Mouse (Mus musculus) heart, embryonic 11.5 days (tissue): ENCODE measurements around the gene St3gal4. TPM values are rescaled to one million over a fixed set of nuclear protein-coding genes. Genes with fewer than 3 reads are reported as not detected.
A peak's percentile ranks its signal among the peaks of the same experiment; 100 is the strongest.

Source experiments
- ATAC-seq: fragments of 200-750 bp; cut with Nextera tagmentation; replicated peaks from 2 replicates; pipeline ENCODE4 v1.8.0; 2017; ENCODE audit warnings: moderate library complexity; ENCODE audit not compliant: insufficient number of reproducible peaks, low FRiP score, low TSS enrichment
- H3K27ac ChIP-seq: fragments of 300-500 bp; sonication (generic); 2 replicates; pipeline ENCODE4 v1.5.1; 2014; ENCODE audit warnings: mild to moderate bottlenecking, low read depth, low read length
- H3K27me3 ChIP-seq: fragments of 300-500 bp; sonication (generic); 2 replicates; pipeline ENCODE4 v1.6.1; 2014; ENCODE audit warnings: mild to moderate bottlenecking, low read length, mixed read lengths; ENCODE audit not compliant: control insufficient read depth, insufficient read depth
- H3K36me3 ChIP-seq: fragments of 300-500 bp; sonication (generic); 2 replicates; pipeline ENCODE4 v1.6.1; 2014; ENCODE audit warnings: mild to moderate bottlenecking, low read length, moderate library complexity, mixed read lengths; ENCODE audit not compliant: control insufficient read depth, insufficient read depth
- H3K4me1 ChIP-seq: fragments of 300-500 bp; sonication (generic); 2 replicates; pipeline ENCODE4 v1.6.1; 2014; ENCODE audit warnings: low read length; ENCODE audit not compliant: control insufficient read depth, insufficient read depth
- H3K4me2 ChIP-seq: fragments of 300-500 bp; sonication (generic); 2 replicates; pipeline ENCODE4 v1.6.1; 2014; ENCODE audit warnings: mild to moderate bottlenecking, moderate library complexity
- H3K4me3 ChIP-seq: fragments of 300-500 bp; sonication (generic); 2 replicates; pipeline ENCODE4 v1.5.1; 2014; ENCODE audit warnings: low read depth, low read length
- H3K9ac ChIP-seq: fragments of 300-500 bp; sonication (generic); 2 replicates; pipeline ENCODE4 v1.6.1; 2014; ENCODE audit warnings: mild to moderate bottlenecking, low read depth, low read length, moderate library complexity
- H3K9me3 ChIP-seq: fragments of 300-500 bp; sonication (generic); replicated peaks from 2 replicates; pipeline ENCODE4 v1.6.1; 2016; ENCODE audit warnings: low read length; ENCODE audit not compliant: control insufficient read depth
- WGBS: fragments of 180-500 bp; shearing (Covaris S2); extraction: QIAGEN DNeasy Blood & Tissue Kit; methylation state at CpG from one replicate; pipeline ENCODE4 v1.1.7; 2014; ENCODE audit not compliant: insufficient replicate concordance; 5-methylcytosine and 5-hydroxymethylcytosine counted together
- polyA plus RNA-seq: library from polyadenylated mRNA; unstranded; fragments of >200 nt; fragmentation: Nextera tagmentation; extraction: Ambion mirVana; gene quantifications from 2 replicates; pipeline ENCODE4 v1.2.1, GENCODE M21; 2014

The St3gal4 gene
- polyA plus RNA-seq, 1 experiment from 2014 or later, result 20.5 TPM

- Histone ChIP-seq H3K36me3 (no peaks in the 10 kb centered on the region), H3K4me3 (peak overlapping the region; percentile 4; the same call in 1 of the 2 replicates), H3K27me3 (peaks cover 17% of the 10 kb centered on the region), H3K4me2 (peak overlapping the region; percentile 48), H3K27ac (no peak overlapping the region), H3K9ac (no peak overlapping the region), H3K4me1 (peaks cover 12% of the 10 kb centered on the region), H3K9me3 (no peaks in the 10 kb centered on the region)
- whole genome bisulfite sequencing, result 6% methylated on average over 13 of the region's 13 CpGs
- ATAC-seq, result no peak
Observed at GRCm38 (mm10) chr9:35017563-35017962, 101.5 kb downstream of the St3gal4 start.

DNA sequence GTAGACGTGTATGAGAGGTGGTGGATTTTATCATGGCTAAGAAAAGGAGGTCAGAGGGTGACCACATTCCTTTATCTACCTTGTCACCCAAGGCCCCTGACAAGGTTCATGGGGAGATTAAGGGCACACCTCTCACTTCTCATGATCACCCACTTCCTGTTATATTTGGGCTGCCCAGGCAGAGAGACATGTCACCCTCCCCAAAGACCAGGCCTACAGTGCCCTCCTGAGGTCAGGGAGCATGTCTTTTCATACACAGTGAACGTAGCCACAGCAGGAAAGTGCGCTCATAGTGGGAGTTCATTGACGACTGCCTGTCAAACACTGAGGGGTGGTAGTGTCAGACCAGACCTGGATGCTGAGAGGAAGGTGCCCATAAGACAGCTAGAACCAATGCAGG lies 102.3 kb downstream of the St3gal4 start:
- H3K9ac ChIP-seq, result no peak overlapping the region
- no peak for ATAC-seq
- H3K27me3 ChIP-seq, result peaks cover 17% of the 10 kb centered on the region
- no peaks in the 10 kb centered on the region for H3K9me3 ChIP-seq
- no peaks in the 10 kb centered on the region for H3K36me3 ChIP-seq
- H3K4me2 ChIP-seq, result no peak overlapping the region
- WGBS, result 38% methylated on average over 4 of the region's 4 CpGs
- H3K27ac ChIP-seq, result no peak overlapping the region
- H3K4me1 ChIP-seq, result peaks cover 12% of the 10 kb centered on the region
- no peak overlapping the region for H3K4me3 ChIP-seq

DNA sequence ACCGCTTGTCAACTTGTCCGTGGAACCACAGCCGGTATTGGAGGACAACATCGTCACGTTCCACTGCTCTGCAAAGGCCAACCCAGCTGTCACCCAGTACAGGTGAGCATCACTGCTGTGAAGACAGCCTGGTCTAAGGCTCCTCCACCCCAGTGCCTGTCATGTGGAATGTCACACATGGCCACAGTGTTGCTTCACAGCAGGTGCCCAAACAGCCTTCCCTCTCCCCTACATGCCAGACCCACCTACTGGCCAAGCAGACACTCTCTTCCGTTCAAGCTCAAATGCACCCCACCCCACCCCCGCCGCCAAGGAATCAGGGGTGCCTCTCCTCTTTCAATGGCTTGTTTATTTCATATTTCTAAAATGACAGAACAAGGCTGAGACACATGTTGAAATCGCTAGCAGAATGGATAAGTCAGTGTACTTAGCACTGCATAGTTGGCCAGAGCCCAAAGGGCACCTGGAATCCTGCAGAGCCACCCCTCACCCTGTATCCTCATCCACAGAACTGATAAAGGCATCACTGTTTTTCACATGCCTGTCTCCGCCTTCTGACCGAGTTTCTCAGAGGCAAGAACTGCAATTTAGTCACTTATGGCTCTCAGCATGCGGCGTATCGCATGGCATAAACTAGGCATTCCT lies 111.2 kb downstream of the St3gal4 start:
- ATAC-seq, result no peak
- Histone ChIP-seq H3K36me3 (no peaks in the 10 kb centered on the region), H3K4me2 (no peak overlapping the region), H3K4me3 (no peak overlapping the region), H3K9me3 (no peaks in the 10 kb centered on the region), H3K4me1 (no peaks in the 10 kb centered on the region), H3K27me3 (peaks cover 3% of the 10 kb centered on the region; the same call in 1 of the 2 replicates), H3K27ac (no peak overlapping the region), H3K9ac (no peak overlapping the region)
- WGBS, result 75% methylated on average over 14 of the region's 14 CpGs

DNA sequence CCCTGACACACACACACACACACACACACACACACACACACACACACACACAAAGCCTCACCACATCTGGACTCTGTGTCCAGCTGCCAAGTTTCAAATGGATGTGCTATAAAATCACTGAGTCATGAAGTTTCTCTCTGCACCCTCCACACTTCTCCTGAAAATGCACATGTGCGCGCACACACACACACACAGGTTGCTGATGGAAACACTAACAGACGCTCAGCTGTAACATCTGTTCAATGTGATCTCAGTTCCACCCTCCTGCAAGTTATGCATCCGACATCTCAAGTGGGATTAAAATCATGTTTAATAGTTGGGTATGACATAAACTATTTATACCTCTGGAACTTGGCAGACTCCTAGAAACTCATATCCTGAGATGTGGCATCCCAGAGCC lies 115.0 kb downstream of the St3gal4 start:
- Histone ChIP-seq H3K4me1 (no peaks in the 10 kb centered on the region), H3K4me2 (no peak overlapping the region), H3K27ac (no peak overlapping the region), H3K36me3 (no peaks in the 10 kb centered on the region), H3K4me3 (no peak overlapping the region), H3K9ac (no peak overlapping the region), H3K9me3 (no peaks in the 10 kb centered on the region; the same call in 1 of the 2 replicates), H3K27me3 (peaks cover 2% of the 10 kb centered on the region; the same call in 1 of the 2 replicates)
- ATAC-seq, result no peak
- WGBS, result 88% methylated on average over 4 of the region's 4 CpGs

DNA sequence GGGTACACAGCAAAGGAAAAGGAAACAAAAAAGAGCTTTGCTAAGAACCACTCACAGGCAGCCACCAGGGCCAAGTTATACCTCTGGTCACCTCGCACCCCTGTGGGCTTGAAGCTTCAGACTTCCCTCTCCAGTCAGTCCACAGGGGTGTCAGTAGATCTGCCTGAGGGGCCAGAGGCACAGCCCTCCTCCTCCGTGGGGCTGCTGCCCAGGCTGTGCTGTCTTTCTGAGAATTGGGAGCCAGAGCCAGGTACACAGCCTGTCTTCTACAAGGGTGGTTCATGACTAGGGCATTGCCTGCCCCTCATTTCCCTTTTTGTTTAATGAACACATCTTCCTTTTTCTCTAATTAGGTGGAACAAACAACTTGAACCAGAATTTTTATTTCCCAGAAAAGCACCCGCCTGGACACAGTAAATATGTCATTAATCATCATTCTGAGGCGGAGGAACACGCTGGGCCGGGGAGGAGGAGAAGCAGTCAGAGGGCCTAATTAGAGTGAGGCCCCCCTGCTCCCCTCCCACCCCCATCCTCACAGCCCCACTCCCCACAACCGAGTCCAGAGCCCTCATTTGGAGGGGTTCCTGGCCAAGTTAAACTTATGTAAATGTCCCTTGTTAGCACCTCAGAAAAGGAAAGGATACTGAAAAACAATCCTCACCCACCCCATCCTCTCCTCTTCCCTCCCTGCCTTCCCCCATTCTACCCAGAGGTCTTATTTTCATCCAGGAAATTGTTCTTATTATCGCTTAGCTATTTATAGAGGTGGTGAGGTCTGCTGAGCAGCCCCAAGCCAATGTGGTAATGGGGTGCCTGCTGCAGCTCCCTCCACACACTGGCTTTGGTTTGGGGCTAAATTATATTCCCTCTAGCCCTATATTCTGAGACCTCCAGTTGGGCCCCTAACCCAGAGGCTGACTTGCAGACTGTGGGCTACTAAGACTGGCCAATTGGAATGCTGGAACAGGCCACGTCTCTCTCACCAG lies 120.9 kb downstream of the St3gal4 start:
- no peaks in the 10 kb centered on the region for H3K36me3 ChIP-seq
- 0 out of 2 replicates have a peak overlapping the region, but pooled peaks have one; percentile 10 for H3K27ac ChIP-seq
- no peaks in the 10 kb centered on the region for H3K27me3 ChIP-seq
- H3K9ac ChIP-seq, result no peak overlapping the region
- 39% methylated on average over 9 of the region's 9 CpGs for WGBS
- H3K4me1 ChIP-seq, result peaks cover 14% of the 10 kb centered on the region; the same call in 1 of the 2 replicates
- no peak for ATAC-seq
- H3K9me3 ChIP-seq, result no peaks in the 10 kb centered on the region; the same call in 1 of the 2 replicates
- no peak overlapping the region for H3K4me3 ChIP-seq
- no peak overlapping the region for H3K4me2 ChIP-seq

Other genes with a start within 250 kb of the St3gal4 start
- 68.0 and 69.3 TPM in 2 replicates for gene Dcps, start 56.8 kb upstream of the St3gal4 start, polyA plus RNA-seq
- gene Srpr, start 80.9 kb upstream of the St3gal4 start, polyA plus RNA-seq, result 95.7 and 107 TPM in 2 replicates
- 9.4 and 11.7 TPM in 2 replicates for gene Tirap, start 81.0 kb upstream of the St3gal4 start, polyA plus RNA-seq
- 44.9 and 49.6 TPM in 2 replicates for gene Foxred1, start 91.8 kb upstream of the St3gal4 start, polyA plus RNA-seq
- gene Fam118b, start 148.5 kb upstream of the St3gal4 start, polyA plus RNA-seq, result 27.3 and 30.3 TPM in 2 replicates
- 25.0 and 28.3 TPM in 2 replicates for gene Rpusd4, start 148.6 kb upstream of the St3gal4 start, polyA plus RNA-seq